Mouse (Mus musculus) heart, embryonic 14.5 days (tissue): ENCODE results near the gene Nol10. TPM values are rescaled to one million over a fixed set of nuclear protein-coding genes. Genes with fewer than 3 reads are reported as not detected.
"Not testable (repeated sequence)": the region's sequence is repeated elsewhere in the genome, so short reads cannot be mapped to it uniquely, and the experiment has no call there.

Source experiments
- ATAC-seq: fragments of 200-750 bp; cut with Nextera tagmentation; 2 replicates; pipeline ENCODE4 v1.8.0; 2017; ENCODE audit warnings: low read depth, moderate TSS enrichment; ENCODE audit not compliant: insufficient number of reproducible peaks, insufficient read depth, low FRiP score
- H3K27ac ChIP-seq, 2 experiments: fragments of 200-500 bp in 1 of 2; fragments of 300-500 bp in 1 of 2; sonication (generic) in 1 of 2; replicated peaks in 1 of 2; 2 replicates each; pipeline ENCODE4 v1.5.1; 2012 to 2014; ENCODE audit warnings: low read depth in 2 of 2, low read length in 2 of 2, control low read depth in 1 of 2, mild to moderate bottlenecking in 1 of 2, mixed read lengths in 1 of 2; ENCODE audit not compliant: control insufficient read depth in 1 of 2, insufficient read depth in 1 of 2
- H3K27me3 ChIP-seq: fragments of 300-500 bp; sonication (generic); 2 replicates; pipeline ENCODE4 v1.6.1; 2014; ENCODE audit warnings: mild to moderate bottlenecking, low read length, control low read depth; ENCODE audit not compliant: control insufficient read depth, insufficient read depth
- H3K36me3 ChIP-seq: fragments of 300-500 bp; sonication (generic); 2 replicates; pipeline ENCODE4 v1.6.1; 2014; ENCODE audit warnings: mild to moderate bottlenecking, control low read depth, low read length, mixed read lengths; ENCODE audit not compliant: control insufficient read depth, insufficient read depth
- H3K4me1 ChIP-seq, 2 experiments: fragments of 200-500 bp in 1 of 2; fragments of 300-500 bp in 1 of 2; sonication (generic) in 1 of 2; 2 replicates each; pipeline ENCODE4 v1.6.1; 2012 to 2014; ENCODE audit warnings: low read length in 2 of 2, control low read depth in 1 of 2, mixed read lengths in 1 of 2; ENCODE audit not compliant: control insufficient read depth in 2 of 2, insufficient read depth in 2 of 2
- H3K4me2 ChIP-seq: fragments of 300-500 bp; sonication (generic); 2 replicates; pipeline ENCODE4 v1.6.1; 2014; ENCODE audit warnings: mild to moderate bottlenecking, low read length
- H3K4me3 ChIP-seq, 2 experiments: fragments of 200-500 bp in 1 of 2; fragments of 300-500 bp in 1 of 2; sonication (generic) in 1 of 2; 2 replicates each; pipeline ENCODE4 v1.5.1; 2012 to 2014; ENCODE audit warnings: low read length in 2 of 2, mild to moderate bottlenecking in 2 of 2, control low read depth in 1 of 2, low read depth in 1 of 2, moderate library complexity in 1 of 2; ENCODE audit not compliant: control insufficient read depth in 1 of 2, insufficient read depth in 1 of 2
- H3K9ac ChIP-seq: fragments of 300-500 bp; sonication (generic); 2 replicates; pipeline ENCODE4 v1.6.1; 2014; ENCODE audit warnings: mild to moderate bottlenecking, low read length
- H3K9me3 ChIP-seq: fragments of 300-500 bp; sonication (generic); 2 replicates; pipeline ENCODE4 v1.6.1; 2016; ENCODE audit warnings: low read length, control low read depth; ENCODE audit not compliant: control insufficient read depth
- WGBS: fragments of 180-500 bp; shearing (Covaris S2); extraction: QIAGEN DNeasy Blood & Tissue Kit; methylation state at CpG from one replicate; pipeline ENCODE4 v1.1.7; 2014; 5-methylcytosine and 5-hydroxymethylcytosine counted together
- polyA plus RNA-seq: library from polyadenylated mRNA; unstranded; fragments of >200 nt; fragmentation: Nextera tagmentation; extraction: Ambion mirVana; gene quantifications from 2 replicates; pipeline ENCODE4 v1.2.1, GENCODE M21; 2014

Gene Nol10
- polyA plus RNA-seq, 1 experiment from 2014 or later, result 11.3 TPM

DNA sequence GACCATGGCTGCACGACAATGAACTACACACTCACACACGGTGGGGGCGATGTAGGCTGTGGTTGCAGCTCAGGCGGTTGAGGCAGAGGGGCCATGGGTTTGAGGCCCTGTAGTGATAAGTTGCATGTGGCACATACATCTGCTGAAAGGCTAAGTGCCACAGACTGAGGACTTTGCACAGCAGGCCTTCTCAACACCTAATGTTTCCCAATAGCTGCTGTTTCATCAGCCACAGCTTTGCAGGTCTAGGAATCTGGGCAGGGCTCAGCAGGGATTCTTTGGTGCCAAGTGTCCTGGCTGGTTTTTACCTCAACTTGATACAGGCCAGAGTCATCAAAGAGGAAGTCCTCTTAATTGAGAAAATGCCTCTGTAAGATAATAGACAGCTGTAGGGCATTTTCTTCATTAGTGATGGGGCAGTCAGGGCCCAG lies 101.4 kb downstream of the Nol10 start:
- Histone ChIP-seq H3K4me3 (no peak overlapping the region), H3K9me3 (no peaks in the 10 kb centered on the region), H3K4me2 (no peak overlapping the region), H3K9ac (no peak overlapping the region), H3K36me3 (no peaks in the 10 kb centered on the region), H3K4me1 (peaks cover 7 to 18% of the 10 kb centered on the region in 2 experiments; a peak in 3 of 4 replicates), H3K27ac (no peak overlapping the region), H3K27me3 (no peaks in the 10 kb centered on the region)
- no peak for ATAC-seq
- WGBS, result 38% methylated on average over 4 of the region's 4 CpGs

DNA sequence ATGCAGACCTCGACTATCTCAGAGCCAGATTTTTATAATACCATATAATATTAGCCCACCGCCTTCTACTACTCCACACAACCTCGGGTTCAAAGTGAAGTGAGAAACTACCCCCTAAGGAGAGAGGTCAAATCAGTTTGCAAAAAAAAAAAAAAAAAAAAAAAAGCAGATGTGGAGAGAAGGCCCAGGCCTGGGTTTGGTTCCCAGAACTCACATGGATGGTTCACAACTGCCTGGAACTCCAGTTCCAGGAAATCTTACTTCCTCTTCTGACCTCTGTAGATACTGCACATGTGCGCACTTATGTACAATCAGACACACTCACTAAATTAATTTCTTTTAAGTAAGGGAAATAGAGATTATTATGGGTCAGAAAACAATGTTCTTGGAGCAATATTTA lies 102.2 kb downstream of the Nol10 start:
- ATAC-seq, result no peak
- H3K27me3 ChIP-seq, result no peaks in the 10 kb centered on the region
- 70% methylated on average over 4 of the region's 4 CpGs for WGBS
- H3K27ac ChIP-seq, result no peak overlapping the region
- no peak overlapping the region for H3K4me3 ChIP-seq
- H3K9me3 ChIP-seq, result no peaks in the 10 kb centered on the region
- H3K4me2 ChIP-seq, result no peak overlapping the region
- no peaks in the 10 kb centered on the region for H3K36me3 ChIP-seq
- no peak overlapping the region for H3K9ac ChIP-seq
- H3K4me1 ChIP-seq, result peaks cover 7 to 15% of the 10 kb centered on the region in 2 experiments; a peak in 3 of 4 replicates

DNA sequence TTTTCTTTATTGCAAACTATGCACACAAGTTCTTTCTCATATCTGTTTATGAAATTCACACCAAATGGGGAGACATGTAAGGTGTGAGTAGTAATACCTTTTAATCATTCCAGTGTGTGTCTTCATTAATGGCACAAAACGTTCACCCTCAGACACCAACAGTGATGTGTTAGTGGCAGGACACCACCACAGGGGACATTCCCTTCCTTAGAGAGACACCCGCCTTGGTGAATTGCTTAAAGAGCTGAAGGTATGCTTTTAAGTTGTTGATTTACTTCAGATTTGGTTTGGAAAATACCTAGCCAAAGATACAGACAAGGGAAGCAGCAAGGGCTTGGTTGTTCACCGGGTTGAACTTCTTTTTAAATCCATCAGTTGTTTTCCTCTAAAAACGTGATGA lies 102.7 kb downstream of the Nol10 start:
- Histone ChIP-seq H3K4me3 (no peak overlapping the region), H3K9ac (no peak overlapping the region), H3K36me3 (no peaks in the 10 kb centered on the region), H3K4me2 (no peak overlapping the region), H3K27ac (no peak overlapping the region), H3K9me3 (no peaks in the 10 kb centered on the region), H3K27me3 (no peaks in the 10 kb centered on the region), H3K4me1 (peaks cover 7 to 14% of the 10 kb centered on the region in 2 experiments; a peak in 3 of 4 replicates)
- ATAC-seq, result no peak
- 82% methylated on average over 4 of the region's 4 CpGs for WGBS

- 45% methylated on average over 1 of the region's 1 CpGs for WGBS
- no peaks in the 10 kb centered on the region for H3K36me3 ChIP-seq
Observed at GRCm38 (mm10) chr12:17452273-17452672, 104.0 kb downstream of the Nol10 start.

DNA sequence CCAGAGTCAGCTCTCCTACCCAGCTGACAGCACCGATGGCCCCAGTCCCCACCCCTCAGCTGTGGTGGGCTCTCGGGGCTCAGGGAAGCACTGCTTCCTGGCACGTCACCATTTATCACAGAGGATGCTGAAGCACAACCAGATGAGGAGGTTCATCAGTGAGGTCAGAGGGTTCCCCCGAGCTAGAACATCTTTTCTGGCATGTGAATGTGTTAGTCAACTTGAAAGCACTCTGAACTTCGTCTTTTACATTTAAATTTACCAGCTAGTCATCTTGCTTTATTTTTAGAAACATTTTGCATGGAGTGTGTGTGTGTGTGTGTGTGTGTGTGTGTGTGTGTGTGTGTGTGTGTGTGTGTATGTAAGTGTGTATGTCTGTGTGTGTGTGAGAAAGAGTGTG lies 105.7 kb downstream of the Nol10 start:
- Histone ChIP-seq H3K36me3 (no peaks in the 10 kb centered on the region), H3K9ac (no peak overlapping the region), H3K9me3 (no peaks in the 10 kb centered on the region), H3K4me1 (peaks cover 7 to 10% of the 10 kb centered on the region in 2 experiments; a peak in 3 of 4 replicates), H3K4me3 (no peak overlapping the region), H3K27ac (no peak overlapping the region), H3K27me3 (no peaks in the 10 kb centered on the region), H3K4me2 (no peak overlapping the region)
- ATAC-seq, result no peak
- 43% methylated on average over 5 of the region's 5 CpGs for WGBS

More at GRCm38 (mm10) chr12:17452273-17452672, 104.0 kb downstream of the Nol10 start:
- peaks cover 7 to 10% of the 10 kb centered on the region in 2 experiments; a peak in 3 of 4 replicates for H3K4me1 ChIP-seq
- H3K4me2 ChIP-seq, result no peak overlapping the region
- H3K9me3 ChIP-seq, result no peaks in the 10 kb centered on the region
- H3K9ac ChIP-seq, result no peak overlapping the region
- no peak overlapping the region for H3K4me3 ChIP-seq
- no peak overlapping the region for H3K27ac ChIP-seq
- H3K27me3 ChIP-seq, result no peaks in the 10 kb centered on the region
- no peak for ATAC-seq

DNA sequence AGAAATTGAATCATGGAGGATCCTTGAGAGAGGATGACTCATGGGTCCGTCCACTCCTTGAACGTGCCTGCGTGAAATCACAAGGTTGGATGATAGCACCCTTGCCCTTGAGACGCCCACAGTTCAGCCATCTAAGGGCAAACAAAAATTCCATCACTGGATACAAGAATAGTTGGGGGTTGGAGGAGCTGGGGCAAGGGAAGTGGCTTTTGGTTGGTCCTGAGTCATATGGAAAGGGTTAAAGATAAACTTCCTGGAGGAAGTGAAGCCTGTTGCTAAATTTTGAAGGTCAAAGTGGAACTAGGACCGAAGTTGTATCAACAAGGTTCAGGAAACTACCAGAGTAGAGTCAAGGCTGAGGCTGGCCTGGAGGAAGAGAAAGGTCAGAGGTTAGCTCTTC lies 106.8 kb downstream of the Nol10 start:
- peaks cover 0 to under 1% of the 10 kb centered on the region in 2 experiments; a peak in 1 of 4 replicates for H3K4me1 ChIP-seq
- no peak overlapping the region for H3K4me2 ChIP-seq
- H3K27me3 ChIP-seq, result no peaks in the 10 kb centered on the region
- no peak for ATAC-seq
- no peak overlapping the region for H3K4me3 ChIP-seq
- no peak overlapping the region for H3K9ac ChIP-seq
- H3K9me3 ChIP-seq, result no peaks in the 10 kb centered on the region
- 62% methylated on average over 5 of the region's 5 CpGs for WGBS
- H3K36me3 ChIP-seq, result no peaks in the 10 kb centered on the region
- H3K27ac ChIP-seq, result no peak overlapping the region

- H3K4me2 ChIP-seq, ATAC-seq, H3K4me1 ChIP-seq, H3K36me3 ChIP-seq, H3K9me3 ChIP-seq, H3K9ac ChIP-seq, H3K4me3 ChIP-seq, H3K27me3 ChIP-seq, H3K27ac ChIP-seq: not testable (repeated sequence)
- WGBS, result 78% methylated on average over 4 of the region's 4 CpGs
Observed at GRCm38 (mm10) chr12:17459223-17459622, 111.0 kb downstream of the Nol10 start.

DNA sequence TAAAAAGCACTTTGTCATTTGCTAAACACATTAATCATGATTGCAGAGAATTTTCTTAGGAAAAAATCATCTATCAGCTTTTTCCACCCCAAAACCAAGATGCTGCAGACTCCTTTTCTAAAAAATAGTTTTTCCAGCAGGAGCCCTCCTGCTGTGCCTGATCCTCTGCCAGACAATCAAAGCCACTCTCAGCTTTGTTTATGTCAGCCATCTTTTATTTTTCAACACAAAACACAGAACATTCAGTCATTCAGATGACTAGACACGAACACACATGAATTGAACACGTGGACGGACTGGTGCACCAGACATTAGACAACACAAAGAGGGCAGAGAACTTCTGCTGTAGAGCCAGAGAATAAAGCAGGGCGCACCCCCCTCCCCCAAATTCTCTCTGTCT lies 115.4 kb downstream of the Nol10 start:
- no peak for ATAC-seq
- H3K27ac ChIP-seq, result no peak overlapping the region
- H3K9ac ChIP-seq, result no peak overlapping the region
- 86% methylated on average over 4 of the region's 4 CpGs for WGBS
- H3K36me3 ChIP-seq, result no peaks in the 10 kb centered on the region
- H3K4me2 ChIP-seq, result no peak overlapping the region
- H3K9me3 ChIP-seq, result no peaks in the 10 kb centered on the region
- H3K4me3 ChIP-seq, result no peak overlapping the region
- H3K4me1 ChIP-seq, result peaks cover 0 to 2% of the 10 kb centered on the region in 2 experiments; a peak in 2 of 4 replicates
- H3K27me3 ChIP-seq, result no peaks in the 10 kb centered on the region
